Mouse (Mus musculus): ENCODE measurements at regions not wholly inside any gene's neighbourhood (a gene's known extent, or its start where the extent isn't known, plus 50 kb on each side); places are given as distances from the start of the nearest gene placed in this dataset.
"Not testable (repeated sequence)": the region's sequence is repeated elsewhere in the genome, so short reads cannot be mapped to it uniquely, and the experiment has no call there.

- no peak for DNase-seq (ENCODE audit: low spot score)
Observed at GRCm38 (mm10) chr13:70012123-70012522, 209.9 kb downstream of the Med10 start.

GRCm38 (mm10) chr13:70015183-70015582 lies 213.0 kb downstream of the Med10 start:
- DNase-seq (ENCODE audit: low spot score), result no peak

- DNase-seq (ENCODE audit: low spot score), result no peak
Observed at GRCm38 (mm10) chr13:70017535-70017934, 215.3 kb downstream of the Med10 start.

DNA sequence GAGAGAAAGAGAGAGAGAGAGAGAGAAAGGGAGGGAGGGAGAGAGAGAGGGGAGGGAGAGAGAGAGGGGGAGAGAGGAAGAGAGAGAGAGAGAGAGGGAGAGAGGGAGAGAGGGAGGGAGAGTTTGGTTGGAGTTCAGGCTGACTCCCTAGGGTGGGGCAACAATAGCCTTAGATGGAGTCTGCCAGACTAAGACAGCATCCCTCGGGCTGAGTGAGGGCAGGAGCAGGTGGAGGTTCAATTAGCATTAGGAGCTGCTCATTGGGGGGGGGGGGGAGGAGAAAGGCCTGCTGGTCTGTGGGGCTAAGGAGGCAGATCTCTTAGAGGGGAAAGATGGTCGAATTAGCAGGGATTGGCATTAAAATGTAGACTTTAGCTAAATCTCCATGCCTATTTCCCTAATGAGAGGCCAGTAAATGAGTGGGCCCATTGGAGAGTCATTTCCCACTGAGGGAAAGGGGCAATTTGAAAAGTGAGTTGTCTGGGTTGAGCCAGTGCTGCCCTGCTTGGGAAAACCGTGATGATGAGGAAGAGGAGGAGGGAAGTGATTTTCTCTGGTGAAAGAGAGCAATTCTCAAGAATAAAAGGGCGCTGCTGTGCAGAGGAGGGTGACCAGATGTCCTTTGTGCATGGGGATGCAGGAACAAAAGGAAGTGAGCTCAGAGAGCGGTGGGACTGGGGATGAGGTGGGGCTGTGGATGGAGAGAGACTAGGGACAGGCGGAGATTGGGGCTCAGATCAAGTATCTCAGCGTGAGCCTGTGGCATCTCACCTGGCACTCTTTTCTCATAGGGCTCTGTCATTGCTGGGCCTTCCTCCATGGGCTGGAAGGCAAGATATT lies 218.0 kb downstream of the Med10 start:
- DNase-seq (ENCODE audit: low spot score), result no peak

DNA sequence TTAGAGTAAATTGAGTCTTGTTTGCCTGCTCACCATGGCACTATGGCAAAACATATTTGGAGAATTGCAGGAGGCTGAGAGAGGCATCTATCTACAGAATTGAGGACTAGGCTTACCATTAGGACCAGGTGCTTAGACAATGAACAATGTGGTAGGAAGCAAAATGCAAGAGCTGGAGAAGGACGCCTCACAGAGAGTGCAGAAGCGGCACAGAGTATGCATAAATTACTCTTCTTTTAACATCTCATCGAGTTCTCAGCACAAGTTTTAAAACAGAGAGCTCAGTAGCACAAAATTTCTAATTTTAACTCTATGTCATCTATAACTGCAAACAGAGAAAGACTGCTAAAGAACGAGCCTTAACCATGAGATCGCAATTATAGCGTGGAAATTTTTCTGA lies 231.1 kb downstream of the Med10 start:
- no peak for DNase-seq (ENCODE audit: low spot score)

DNA sequence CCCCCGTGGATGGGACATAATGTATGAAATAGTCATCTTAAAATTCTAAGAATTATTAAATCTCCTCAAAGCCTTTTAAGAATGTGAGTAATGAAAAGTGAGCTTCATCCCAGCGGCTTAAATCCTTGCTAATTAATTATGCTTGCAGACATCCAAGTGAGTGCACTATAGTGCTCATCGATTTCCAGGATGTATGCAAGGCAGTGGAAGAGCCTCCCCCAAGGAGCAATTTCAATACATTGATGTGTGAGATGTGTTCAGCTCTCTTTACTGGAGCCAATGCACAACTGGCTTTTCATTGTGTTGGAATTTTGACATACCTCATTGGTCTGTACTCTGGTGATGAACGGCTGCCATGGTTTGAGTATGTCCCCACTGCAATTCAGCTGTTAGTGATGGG lies 231.6 kb downstream of the Med10 start:
- DNase-seq (ENCODE audit: low spot score), result no peak

DNA sequence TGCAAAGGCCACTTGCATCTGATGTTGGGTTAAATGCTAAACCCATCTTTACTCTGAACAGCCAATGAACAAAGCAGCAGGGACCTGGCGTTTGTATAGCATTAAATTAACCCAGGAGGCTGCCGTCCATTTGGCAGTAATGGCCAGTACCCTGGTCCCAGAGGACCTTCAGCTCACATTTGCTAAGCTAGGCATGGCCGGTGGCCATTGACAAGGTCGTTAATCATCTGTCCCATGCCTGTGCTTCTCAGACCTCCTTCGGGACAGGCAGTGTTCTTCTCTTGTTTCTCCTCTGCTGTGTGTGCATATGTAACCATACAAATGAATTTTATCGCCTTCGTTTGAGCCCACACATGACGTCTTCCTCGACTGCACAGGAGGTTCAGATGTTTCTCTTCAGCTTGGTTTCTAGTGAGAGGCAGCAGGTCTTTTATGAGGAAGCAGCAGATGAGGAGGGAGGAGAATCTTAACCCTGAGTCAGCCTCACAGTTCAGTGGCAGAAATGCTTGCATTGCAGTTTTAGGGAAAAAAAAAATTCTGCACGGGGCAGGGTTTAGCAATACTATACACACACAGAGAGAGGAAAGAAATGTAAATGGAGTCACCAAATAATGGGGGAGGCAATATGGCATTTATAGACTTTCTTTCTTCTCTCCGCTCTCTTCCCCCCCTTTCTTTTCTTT lies 235.9 kb downstream of the Med10 start:
- no peak for DNase-seq (ENCODE audit: low spot score)

- DNase-seq (ENCODE audit: low spot score), result no peak
Observed at GRCm38 (mm10) chr13:70057920-70058319, 255.7 kb downstream of the Med10 start.

GRCm38 (mm10) chr13:70061363-70061945 lies 259.3 kb downstream of the Med10 start:
- no peak for DNase-seq (ENCODE audit: low spot score)

GRCm38 (mm10) chr13:70073655-70074054 lies 271.5 kb downstream of the Med10 start:
- DNase-seq (ENCODE audit: low spot score), result no peak

- DNase-seq (ENCODE audit: low spot score), result no peak
Observed at GRCm38 (mm10) chr13:70075353-70075752, 273.2 kb downstream of the Med10 start.

- no peak for DNase-seq (ENCODE audit: low spot score)
Observed at GRCm38 (mm10) chr13:70081108-70081507, 278.9 kb downstream of the Med10 start.

DNA sequence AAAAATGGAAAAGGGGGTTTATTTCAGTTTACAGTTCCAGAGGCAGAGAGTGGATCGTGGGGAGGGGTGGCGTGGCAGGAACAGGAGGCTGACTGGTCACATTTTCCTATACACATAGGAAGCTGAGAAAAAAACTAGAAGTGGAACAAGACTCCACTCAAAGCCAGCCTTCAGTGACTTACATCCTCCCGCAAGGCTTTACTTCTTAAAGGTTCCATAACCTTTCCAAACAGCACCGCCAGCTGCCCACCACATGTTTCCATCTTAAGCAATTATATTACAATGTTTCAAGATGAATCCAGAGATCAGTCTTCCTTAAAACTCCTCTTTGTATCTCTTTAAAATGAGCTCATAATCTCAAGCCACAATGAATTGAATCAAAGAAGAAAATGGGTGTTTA lies 290.7 kb downstream of the Med10 start:
- DNase-seq (ENCODE audit: low spot score), result no peak

GRCm38 (mm10) chr13:70093970-70094369 lies 291.8 kb downstream of the Med10 start:
- no peak for DNase-seq (ENCODE audit: low spot score)

DNA sequence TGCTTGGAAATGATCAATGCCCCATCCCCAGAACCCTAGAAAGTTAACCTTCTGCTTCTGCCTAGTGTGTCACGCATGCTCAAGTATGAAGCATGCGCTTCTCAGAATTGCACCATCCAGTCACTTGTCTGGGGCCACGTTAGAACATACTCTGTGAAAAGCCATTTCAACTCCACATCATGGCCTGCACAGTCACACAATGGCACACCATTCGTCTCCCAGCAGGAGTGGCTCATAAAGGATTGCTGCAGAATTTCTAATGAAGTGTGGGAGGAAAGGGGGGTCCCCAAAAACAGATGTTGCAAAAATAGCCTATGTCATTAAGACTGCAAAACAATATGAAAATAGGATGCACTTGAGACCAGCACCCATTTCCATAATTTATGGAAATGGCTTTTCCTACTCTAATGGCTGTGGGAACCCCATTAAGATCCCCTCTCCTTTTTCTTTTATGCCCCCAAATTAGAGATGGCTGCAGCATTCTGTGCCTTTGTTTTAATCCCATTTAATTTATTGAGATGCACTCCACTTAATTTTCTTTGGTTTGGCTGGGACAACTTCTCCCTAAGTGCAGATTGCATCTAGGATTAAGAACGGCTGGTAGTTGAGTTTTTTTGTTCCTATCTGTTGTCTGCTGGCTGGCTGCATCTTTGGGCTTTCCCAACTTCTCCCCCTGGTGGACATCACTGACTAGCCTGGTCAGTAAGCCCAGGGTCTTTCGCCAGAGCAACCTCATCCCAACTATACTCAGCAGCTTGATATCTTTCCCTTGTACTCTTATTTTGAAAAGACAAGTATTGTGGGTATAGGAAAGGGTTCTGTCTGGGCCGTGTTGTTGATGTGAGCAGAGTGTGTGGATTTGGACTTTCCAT lies 294.5 kb downstream of the Med10 start:
- DNase-seq (ENCODE audit: low spot score), result no peak

DNA sequence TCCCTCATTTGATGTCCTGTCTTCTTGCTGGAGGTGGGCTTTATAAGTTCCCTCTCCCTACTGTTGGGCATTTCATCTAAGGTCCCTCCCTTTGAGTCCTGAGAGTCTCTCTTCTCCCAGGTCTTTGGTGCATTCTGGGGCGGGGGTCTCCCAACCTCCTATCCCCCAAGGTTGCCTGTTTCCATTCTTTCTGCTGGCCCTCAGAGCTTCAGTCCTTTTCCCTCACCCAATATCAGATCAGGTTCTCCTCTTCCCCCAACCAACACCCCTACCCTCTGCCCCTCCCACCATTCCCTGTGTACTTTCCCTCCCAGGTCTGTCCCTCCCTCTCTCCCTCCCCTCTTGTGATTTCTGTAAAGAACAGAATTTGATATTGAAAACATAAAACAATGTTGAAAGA lies 297.9 kb downstream of the Med10 start:
- not testable (repeated sequence) for DNase-seq (ENCODE audit: low spot score)

- DNase-seq (ENCODE audit: low spot score), result no peak
Observed at GRCm38 (mm10) chr13:70103021-70103420, 300.8 kb downstream of the Med10 start.

DNA sequence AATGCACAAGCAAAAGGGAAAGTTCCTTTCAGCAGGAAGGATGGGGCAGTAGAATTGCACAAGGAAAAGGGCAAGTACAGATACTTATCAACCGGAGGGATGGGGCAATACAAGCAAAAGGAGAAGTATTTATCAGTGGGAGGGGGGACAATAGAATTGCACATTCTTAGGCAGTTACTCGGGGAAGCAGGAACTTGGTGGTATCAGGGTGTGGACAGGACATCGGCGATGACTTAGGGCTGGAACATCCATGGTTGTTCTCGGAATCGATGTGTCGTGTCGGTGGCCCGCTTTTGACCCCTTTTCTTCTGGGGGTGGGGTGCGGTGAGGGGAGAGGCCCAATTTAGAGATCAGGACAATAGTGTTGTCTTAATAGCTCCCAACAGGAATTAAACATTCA lies 301.3 kb downstream of the Med10 start:
- DNase-seq (ENCODE audit: low spot score), result not testable (repeated sequence)

GRCm38 (mm10) chr13:70103903-70104302 lies 301.7 kb downstream of the Med10 start:
- no peak for DNase-seq (ENCODE audit: low spot score)

GRCm38 (mm10) chr13:70115576-70115975 lies 313.4 kb downstream of the Med10 start:
- no peak for DNase-seq (ENCODE audit: low spot score)

- no peak for DNase-seq (ENCODE audit: low spot score)
Observed at GRCm38 (mm10) chr13:70124860-70125545, 322.8 kb downstream of the Med10 start.

GRCm38 (mm10) chr13:70127310-70127709 lies 325.1 kb downstream of the Med10 start:
- DNase-seq (ENCODE audit: low spot score), result no peak

Measured in left cerebral cortex, adult 11 months (tissue).